Mouse (Mus musculus) forebrain, embryonic 12.5 days (tissue): ENCODE results near the gene Selenon. TPM values are rescaled to one million over a fixed set of nuclear protein-coding genes. Genes with fewer than 3 reads are reported as not detected.
"Not testable (repeated sequence)": the region's sequence is repeated elsewhere in the genome, so short reads cannot be mapped to it uniquely, and the experiment has no call there.

ENCODE experiments used
- ATAC-seq: fragments of 200-750 bp; cut with Nextera tagmentation; 2 replicates; pipeline ENCODE4 v1.8.0; 2017; ENCODE audit warnings: moderate TSS enrichment; ENCODE audit not compliant: low FRiP score
- H3K27ac ChIP-seq: fragments of 300-500 bp; sonication (generic); 2 replicates; pipeline ENCODE4 v1.5.1; 2016; ENCODE audit warnings: mild to moderate bottlenecking
- H3K27me3 ChIP-seq: fragments of 300-500 bp; sonication (generic); 2 replicates; pipeline ENCODE4 v1.6.1; 2016; ENCODE audit warnings: mild to moderate bottlenecking
- H3K36me3 ChIP-seq: fragments of 300-500 bp; sonication (generic); replicated peaks from 2 replicates; pipeline ENCODE4 v1.6.1; 2016; ENCODE audit warnings: mild to moderate bottlenecking
- H3K4me1 ChIP-seq: fragments of 300-500 bp; sonication (generic); 2 replicates; pipeline ENCODE4 v1.6.1; 2016
- H3K4me2 ChIP-seq: fragments of 300-500 bp; sonication (generic); 2 replicates; pipeline ENCODE4 v1.6.1; 2016; ENCODE audit warnings: mild to moderate bottlenecking, moderate library complexity
- H3K4me3 ChIP-seq: fragments of 300-500 bp; sonication (generic); replicated peaks from 2 replicates; pipeline ENCODE4 v1.5.1; 2016; ENCODE audit warnings: mild to moderate bottlenecking
- H3K9ac ChIP-seq: fragments of 300-500 bp; sonication (generic); 2 replicates; pipeline ENCODE4 v1.6.1; 2016; ENCODE audit warnings: mild to moderate bottlenecking
- H3K9me3 ChIP-seq: fragments of 300-500 bp; sonication (generic); 2 replicates; pipeline ENCODE4 v1.6.1; 2016
- WGBS: fragments of 180-500 bp; shearing (Covaris S2); methylation state at CpG from one replicate; pipeline ENCODE4 v1.1.7; 2016; 5-methylcytosine and 5-hydroxymethylcytosine counted together
- polyA plus RNA-seq: library from polyadenylated mRNA; unstranded; fragments of >200 nt; fragmentation: Nextera tagmentation; extraction: Ambion mirVana; gene quantifications from 2 replicates; pipeline ENCODE4 v1.2.1, GENCODE M21; 2016

The Selenon gene
- polyA plus RNA-seq, 1 experiment from 2014 or later = 14.8 TPM

DNA sequence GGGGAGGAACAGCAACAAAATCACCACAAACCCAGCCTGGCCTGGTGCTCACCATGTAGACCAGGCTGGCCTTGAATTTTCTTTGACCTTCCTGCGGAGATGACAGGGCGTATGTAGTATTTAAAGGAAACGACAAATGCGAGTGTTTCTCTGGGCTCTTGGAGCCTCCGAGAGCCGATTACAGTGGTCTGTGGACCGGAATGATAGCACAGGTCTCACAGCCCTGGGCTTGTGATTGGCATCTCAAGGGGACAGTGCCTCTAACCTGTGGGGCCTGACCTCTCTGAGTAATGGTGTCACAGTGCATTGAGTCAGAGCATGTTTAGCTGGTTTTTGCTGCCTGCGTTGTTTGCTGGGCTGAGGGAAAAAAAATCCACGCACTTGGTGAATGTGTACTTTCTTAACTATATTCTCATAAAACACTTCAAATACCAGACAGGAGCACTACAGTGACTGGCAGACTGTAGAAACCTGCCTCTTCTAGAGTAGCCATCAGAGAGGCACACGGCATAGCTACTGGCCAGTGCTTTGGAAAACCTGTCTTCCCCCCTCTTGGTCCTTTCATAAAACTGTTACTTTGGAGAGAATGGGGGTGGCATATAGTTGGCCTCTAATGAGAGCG, 37.5 kb downstream of the Selenon start:
- no peaks in the 10 kb centered on the region; the same call in 1 of the 2 replicates for H3K36me3 ChIP-seq
- no peaks in the 10 kb centered on the region for H3K27me3 ChIP-seq
- WGBS = 92% methylated on average over 11 of the region's 11 CpGs
- peaks cover 25% of the 10 kb centered on the region for H3K4me1 ChIP-seq
- H3K9ac ChIP-seq = no peak overlapping the region
- no peak for ATAC-seq
- no peak overlapping the region for H3K4me3 ChIP-seq
- H3K9me3 ChIP-seq = no peaks in the 10 kb centered on the region
- H3K4me2 ChIP-seq = no peak overlapping the region
- no peak overlapping the region for H3K27ac ChIP-seq

- Histone ChIP-seq H3K4me1 (peaks cover 25% of the 10 kb centered on the region), H3K36me3 (no peaks in the 10 kb centered on the region; the same call in 1 of the 2 replicates), H3K27me3 (no peaks in the 10 kb centered on the region), H3K9me3 (no peaks in the 10 kb centered on the region), H3K4me3 (peak overlapping the region; percentile 28), H3K4me2 (peak overlapping the region; percentile 43), H3K9ac (no peak overlapping the region), H3K27ac (no peak overlapping the region)
- WGBS = 37% methylated on average over 15 of the region's 15 CpGs
- no peak for ATAC-seq
Observed at GRCm38 (mm10) chr4:134512798-134513197, 39.2 kb downstream of the Selenon start.

GRCm38 (mm10) chr4:134511730-134512129, 40.2 kb downstream of the Selenon start:
- Histone ChIP-seq H3K4me2 (peak overlapping the region; percentile 77), H3K27ac (no peak overlapping the region), H3K9ac (peak overlapping the region; percentile 64; the same call in 1 of the 2 replicates), H3K9me3 (no peaks in the 10 kb centered on the region), H3K36me3 (peaks cover 3% of the 10 kb centered on the region; the same call in 1 of the 2 replicates), H3K4me3 (peak overlapping the region; percentile 65), H3K4me1 (peaks cover 25% of the 10 kb centered on the region), H3K27me3 (no peaks in the 10 kb centered on the region)
- 83% methylated on average over 6 of the region's 6 CpGs for WGBS
- ATAC-seq = no peak

- Histone ChIP-seq H3K27ac (peak within 1 kb of the TSS; percentile 78), H3K9me3 (no peaks in the 10 kb centered on the region), H3K4me2 (peak within 1 kb of the TSS; percentile 77), H3K4me3 (peak within 1 kb of the TSS; percentile 65), H3K4me1 (peaks cover 25% of the 10 kb centered on the region), H3K9ac (peak within 1 kb of the TSS; percentile 64), H3K27me3 (no peaks in the 10 kb centered on the region), H3K36me3 (peaks cover 3% of the 10 kb centered on the region; the same call in 1 of the 2 replicates)
- under 1% methylated on average over 42 of the region's 42 CpGs for WGBS
- peak; percentile 95 for ATAC-seq
Observed at GRCm38 (mm10) chr4:134510845-134511411, 41.0 kb downstream of the Selenon start, which contains the start of gene Aunip. TSS of gene Aunip (plus strand) at chr4:134510999.

GRCm38 (mm10) chr4:134510396-134510795, 41.6 kb downstream of the Selenon start:
- 79% methylated on average over 4 of the region's 4 CpGs for WGBS
- ATAC-seq = peak; percentile 30; the same call in 1 of the 2 replicates
- Histone ChIP-seq H3K9me3 (no peaks in the 10 kb centered on the region), H3K27me3 (no peaks in the 10 kb centered on the region), H3K36me3 (peaks cover 3% of the 10 kb centered on the region; the same call in 1 of the 2 replicates), H3K9ac (no peak overlapping the region), H3K4me1 (peaks cover 25% of the 10 kb centered on the region), H3K4me2 (peak overlapping the region; percentile 77; the same call in 1 of the 2 replicates), H3K27ac (no peak overlapping the region), H3K4me3 (no peak overlapping the region)

GRCm38 (mm10) chr4:134506713-134507112, 45.3 kb downstream of the Selenon start:
- 89% methylated on average over 19 of the region's 19 CpGs for WGBS

DNA sequence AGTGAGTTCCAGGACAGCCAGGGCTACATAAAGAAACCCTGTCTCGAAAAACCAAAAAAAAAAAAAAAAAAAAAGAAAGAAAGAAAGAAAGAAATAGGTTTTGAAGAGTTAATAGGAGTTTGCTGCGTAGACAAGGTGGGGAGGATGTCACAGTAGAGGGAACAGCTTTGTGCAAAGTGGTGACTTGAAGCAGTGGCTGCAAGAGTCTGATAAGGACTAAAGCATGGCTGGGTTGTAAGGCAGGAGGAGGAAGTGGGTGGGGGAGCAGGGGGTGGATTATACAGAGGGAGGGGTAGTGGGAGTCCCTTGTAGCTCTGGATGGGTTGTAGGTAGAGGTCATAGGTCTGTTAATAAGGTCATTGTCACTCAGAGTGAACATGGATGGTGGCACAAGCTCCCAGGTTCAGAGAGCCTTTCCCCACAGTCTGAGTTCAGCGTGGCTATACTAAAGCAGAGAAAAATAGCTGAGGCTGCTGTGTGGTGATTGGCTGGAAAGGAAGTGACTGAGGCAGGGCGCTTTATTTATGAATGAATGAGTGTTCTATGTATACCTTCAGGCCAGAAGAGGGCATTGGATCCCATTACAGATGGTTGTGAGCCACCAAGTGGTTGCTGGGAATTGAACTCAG, 45.9 kb downstream of the Selenon start:
- Histone ChIP-seq H3K9me3 (no peaks in the 10 kb centered on the region), H3K27ac (no peak overlapping the region), H3K27me3 (no peaks in the 10 kb centered on the region), H3K36me3 (0 out of 2 replicates have a peak, but pooled peaks cover 3% of the 10 kb centered on the region), H3K4me2 (no peak overlapping the region), H3K4me1 (peaks cover under 1% of the 10 kb centered on the region), H3K9ac (no peak overlapping the region), H3K4me3 (no peak overlapping the region)
- WGBS = 81% methylated on average over 3 of the region's 4 CpGs
- no peak for ATAC-seq

More at GRCm38 (mm10) chr4:134506713-134507112, 45.3 kb downstream of the Selenon start:
- Histone ChIP-seq H3K27me3 (no peaks in the 10 kb centered on the region), H3K36me3 (0 out of 2 replicates have a peak, but pooled peaks cover 3% of the 10 kb centered on the region), H3K27ac (no peak overlapping the region), H3K9me3 (no peaks in the 10 kb centered on the region), H3K4me2 (no peak overlapping the region), H3K9ac (no peak overlapping the region), H3K4me3 (no peak overlapping the region), H3K4me1 (peaks cover 7% of the 10 kb centered on the region)
- no peak for ATAC-seq

GRCm38 (mm10) chr4:134505303-134505789, 46.6 kb downstream of the Selenon start:
- Histone ChIP-seq H3K4me1 (no peaks in the 10 kb centered on the region), H3K27me3 (no peaks in the 10 kb centered on the region), H3K9ac (no peak overlapping the region), H3K36me3 (0 out of 2 replicates have a peak, but pooled peaks cover 3% of the 10 kb centered on the region), H3K4me3 (no peak overlapping the region), H3K27ac (no peak overlapping the region), H3K4me2 (no peak overlapping the region), H3K9me3 (no peaks in the 10 kb centered on the region)
- WGBS = 89% methylated on average over 4 of the region's 4 CpGs
- ATAC-seq = no peak

DNA sequence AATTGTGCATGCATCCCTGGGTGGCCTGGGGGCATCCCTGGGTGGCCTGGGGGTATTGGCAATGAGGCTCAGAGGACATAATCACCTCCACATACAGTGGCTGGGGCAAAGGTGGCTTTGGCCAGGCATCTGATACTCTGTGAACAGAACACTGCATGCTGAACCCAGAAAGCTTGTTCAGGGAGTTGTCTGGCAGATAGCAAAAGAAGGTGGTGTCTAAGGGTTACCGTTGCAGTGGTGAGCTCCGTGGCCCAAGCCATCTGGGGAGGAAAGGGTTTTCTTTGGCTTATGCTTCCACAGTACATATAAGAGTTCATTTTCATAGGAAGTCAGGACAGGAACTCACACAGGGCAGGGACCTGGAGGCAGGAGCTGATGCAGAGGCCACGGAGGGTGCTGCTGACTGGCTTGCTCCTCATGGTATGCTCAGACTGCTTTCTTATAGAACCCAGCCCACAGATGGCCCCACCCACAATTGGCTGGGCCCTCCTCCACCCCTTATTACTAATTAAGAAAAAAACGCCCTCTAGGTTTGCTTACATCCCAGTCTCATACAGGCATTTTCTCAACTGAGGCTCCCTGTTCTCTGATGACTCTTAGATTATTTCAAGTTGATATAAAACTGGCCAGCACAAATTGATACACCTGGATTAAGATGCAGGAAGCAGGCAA, 48.1 kb downstream of the Selenon start:
- ATAC-seq = no peak
- 0 out of 2 replicates have a peak, but pooled peaks cover 3% of the 10 kb centered on the region for H3K36me3 ChIP-seq
- H3K4me3 ChIP-seq = no peak overlapping the region
- no peak overlapping the region for H3K27ac ChIP-seq
- no peak overlapping the region for H3K9ac ChIP-seq
- no peaks in the 10 kb centered on the region for H3K27me3 ChIP-seq
- no peaks in the 10 kb centered on the region for H3K4me1 ChIP-seq
- no peaks in the 10 kb centered on the region for H3K9me3 ChIP-seq
- no peak overlapping the region for H3K4me2 ChIP-seq
- 81% methylated on average over 4 of the region's 4 CpGs for WGBS

GRCm38 (mm10) chr4:134501095-134501494, 50.9 kb downstream of the Selenon start:
- Histone ChIP-seq H3K4me1 (peaks cover 15% of the 10 kb centered on the region), H3K9me3 (no peaks in the 10 kb centered on the region), H3K9ac (no peak overlapping the region), H3K4me2 (no peak overlapping the region), H3K36me3 (no peaks in the 10 kb centered on the region), H3K4me3 (no peak overlapping the region), H3K27ac (no peak overlapping the region), H3K27me3 (peaks cover under 1% of the 10 kb centered on the region; the same call in 1 of the 2 replicates)
- 93% methylated on average over 6 of the region's 6 CpGs for WGBS
- ATAC-seq = no peak

DNA sequence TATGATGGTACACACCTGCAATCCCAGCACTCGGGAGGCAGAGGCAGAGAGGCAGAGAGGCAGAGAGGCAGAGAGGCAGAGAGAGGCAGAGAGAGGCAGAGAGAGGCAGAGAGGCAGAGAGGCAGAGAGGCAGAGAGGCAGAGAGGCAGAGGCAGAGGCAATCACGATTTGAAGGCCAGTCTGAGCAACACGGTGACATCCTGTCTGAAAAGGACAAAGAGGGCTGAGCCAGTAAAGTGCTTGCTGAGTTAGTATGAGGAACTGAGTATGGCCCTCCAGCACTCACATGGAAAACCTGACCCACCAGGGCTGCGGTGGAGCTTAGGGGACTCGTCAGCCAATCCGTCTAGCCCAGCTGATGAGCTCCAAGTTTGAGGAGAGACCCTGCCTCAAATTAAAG, 53.0 kb downstream of the Selenon start:
- not testable (repeated sequence) for H3K9ac ChIP-seq, H3K27me3 ChIP-seq, H3K27ac ChIP-seq, H3K36me3 ChIP-seq, ATAC-seq, H3K4me3 ChIP-seq, H3K4me2 ChIP-seq, H3K9me3 ChIP-seq
- H3K4me1 ChIP-seq = peaks cover 20% of the 10 kb centered on the region
- 85% methylated on average over 6 of the region's 6 CpGs for WGBS
